Mouse (Mus musculus): ENCODE measurements at regions not wholly inside any gene's neighbourhood (a gene's known extent, or its start where the extent isn't known, plus 50 kb on each side); places are given as distances from the start of the nearest gene placed in this dataset.

DNA sequence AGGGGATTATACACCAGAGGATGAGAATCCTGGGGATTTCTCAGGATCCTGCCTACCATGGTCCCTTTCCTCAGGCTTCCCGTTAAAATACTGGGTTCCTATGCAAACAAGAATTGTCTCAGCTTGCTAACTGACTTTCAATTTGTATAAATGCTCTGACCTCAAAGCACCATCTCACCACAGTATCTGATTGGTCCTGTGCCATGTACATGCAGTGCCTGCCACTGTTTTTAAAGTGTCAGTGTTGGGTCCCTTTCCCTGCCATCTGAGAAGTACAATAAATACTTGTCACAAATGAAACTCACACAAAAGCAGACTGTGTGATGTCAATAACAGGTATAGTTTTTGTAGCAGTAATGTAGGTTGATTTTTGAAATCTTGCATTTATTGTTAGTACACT lies 109.1 kb upstream of the Mef2c start:
- TF ChIP-seq POLR2AphosphoS2 (IDR thresholded peaks at IDR 0.05; ENCODE audit: low read depth, low read length), result no peak
- TF ChIP-seq CTCF (conservative IDR thresholded peaks at IDR 0.05 in 1 of 2, IDR thresholded peaks at IDR 0.05 in 1 of 2; ENCODE audit: low read depth in 2 of 2, low read length in 2 of 2), result no peak
- TF ChIP-seq MAZ (IDR thresholded peaks at IDR 0.05; ENCODE audit: low read depth, low read length), result no peak
- no peak for TF ChIP-seq ZC3H11A (IDR thresholded peaks at IDR 0.05; ENCODE audit: low read depth, low read length)
- TF ChIP-seq EP300 (IDR thresholded peaks at IDR 0.05; ENCODE audit: low read length), result no peak
- no peak for TF ChIP-seq USF1 (IDR thresholded peaks at IDR 0.05; ENCODE audit: low read depth, low read length)
- TF ChIP-seq UBTF (IDR thresholded peaks at IDR 0.05; ENCODE audit: low read depth, low read length), result no peak
- TF ChIP-seq POLR2A (IDR thresholded peaks at IDR 0.05; ENCODE audit: low read depth, low read length), result no peak
- no peak for TF ChIP-seq ELF1 (IDR thresholded peaks at IDR 0.05; ENCODE audit: low read depth, low read length)
- TF ChIP-seq HCFC1 (IDR thresholded peaks at IDR 0.05; ENCODE audit: low read depth, low read length), result no peak
- TF ChIP-seq SIN3A (IDR thresholded peaks at IDR 0.05; ENCODE audit: low read length), result no peak
